Comparison of ENCODE assay signal across 8 mouse cellular contexts in genomic region chr1:134243948-134244914, GRCm38 (mm10). TPM values are rescaled to one million over a fixed set of nuclear protein-coding genes. Genes with fewer than 3 reads are reported as not detected.
A peak's percentile ranks its signal among the peaks of the same experiment; 100 is the strongest.
DNase-seq lines count a peak whose midpoint lies in the region; ATAC-seq and TF ChIP-seq lines count a peak whose summit lies in the region.

No protein-coding gene starts in this region.

- H3K36me3 ChIP-seq in heart, embryonic 11.5 days (ENCODE audit: control insufficient read depth, insufficient read depth, low read length) = no peaks in the 10 kb centered on the region
- no peaks in the 10 kb centered on the region for H3K36me3 ChIP-seq in kidney, embryonic 16.5 days (ENCODE audit: insufficient read depth, low read length)

- no peak for TF ChIP-seq POLR2A in embryonic fibroblast, embryonic 13.5 days (IDR thresholded peaks at IDR 0.05; ENCODE audit: low read depth, low read length)

- H3K4me3 ChIP-seq in embryonic fibroblast, embryonic 13.5 days (ENCODE audit: insufficient read depth, low read length) = no peak overlapping the region
- H3K4me3 ChIP-seq in heart, embryonic 11.5 days (ENCODE audit: low read depth, low read length) = no peak overlapping the region
- H3K4me3 ChIP-seq in kidney, embryonic 16.5 days (ENCODE audit: low read length) = peak overlapping the region; percentile 24; the same call in 1 of the 2 replicates

- ATAC-seq in CD4-positive, CD25-positive, alpha-beta regulatory T cell, adult 4 months = no peak
- ATAC-seq in heart, embryonic 11.5 days (replicated peaks; ENCODE audit: insufficient number of reproducible peaks, low FRiP score, low TSS enrichment) = peak; percentile 79
- ATAC-seq in kidney, embryonic 16.5 days (ENCODE audit: low FRiP score, low TSS enrichment) = peak; percentile 93
- ATAC-seq in monocyte, adult 5-6 weeks (replicated peaks; ENCODE audit: insufficient number of reproducible peaks, low FRiP score, low TSS enrichment, poor library complexity, severe bottlenecking) = peak; percentile 65

- peak; percentile 82 for TF ChIP-seq CTCF in embryonic fibroblast, embryonic 13.5 days (IDR thresholded peaks at IDR 0.05; ENCODE audit: borderline replicate concordance, insufficient read depth, low read length)

- 21% methylated on average over 35 of the region's 35 CpGs for WGBS in heart, embryonic 11.5 days (ENCODE audit: insufficient replicate concordance)
- WGBS in kidney, embryonic 16.5 days = 20% methylated on average over 35 of the region's 35 CpGs

- peaks cover 3% of the 10 kb centered on the region for H3K27me3 ChIP-seq in heart, embryonic 11.5 days (ENCODE audit: control insufficient read depth, insufficient read depth, low read length)
- H3K27me3 ChIP-seq in kidney, embryonic 16.5 days (ENCODE audit: insufficient read depth, low read length) = no peaks in the 10 kb centered on the region

- H3K9ac ChIP-seq in heart, embryonic 11.5 days (ENCODE audit: low read depth, low read length) = peak overlapping the region; percentile 54
- peak overlapping the region; percentile 53 for H3K9ac ChIP-seq in kidney, embryonic 16.5 days (replicated peaks; ENCODE audit: low read length)

- H3K4me1 ChIP-seq in embryonic fibroblast, embryonic 13.5 days (ENCODE audit: control insufficient read depth, insufficient read depth, low read length) = no peaks in the 10 kb centered on the region
- peaks cover 18% of the 10 kb centered on the region for H3K4me1 ChIP-seq in heart, embryonic 11.5 days (ENCODE audit: control insufficient read depth, insufficient read depth, low read length)
- peaks cover 12% of the 10 kb centered on the region for H3K4me1 ChIP-seq in kidney, embryonic 16.5 days (ENCODE audit: insufficient read depth, low read length)

- peak; percentile 64 for DNase-seq in CD4-positive, CD25-positive, alpha-beta regulatory T cell, adult 2 months (ENCODE audit: low read depth, low spot score)
- DNase-seq in liver = peak; percentile 85
- DNase-seq in spleen, postnatal 36 days (ENCODE audit: low spot score in 2 of 2) = peak; percentile 71 to 73

- no peaks in the 10 kb centered on the region for H3K9me3 ChIP-seq in heart, embryonic 11.5 days (replicated peaks; ENCODE audit: control insufficient read depth, low read length)
- H3K9me3 ChIP-seq in kidney, embryonic 16.5 days (ENCODE audit: low read length) = no peaks in the 10 kb centered on the region

- H3K27ac ChIP-seq in embryonic fibroblast, embryonic 13.5 days (ENCODE audit: insufficient read depth, low read length) = no peak overlapping the region
- H3K27ac ChIP-seq in heart, embryonic 11.5 days (ENCODE audit: low read depth, low read length) = no peak overlapping the region
- peak overlapping the region; percentile 48; the same call in 1 of the 2 replicates for H3K27ac ChIP-seq in kidney, embryonic 16.5 days (ENCODE audit: low read length)

- peak overlapping the region; percentile 45 for H3K4me2 ChIP-seq in heart, embryonic 11.5 days
- peak overlapping the region; percentile 56 for H3K4me2 ChIP-seq in kidney, embryonic 16.5 days (replicated peaks; ENCODE audit: low read depth, low read length)

RNA-seq across cellular contexts. Expression of gene Adora1, which starts 9.0 kb away (rescaled TPM):
- under 1 TPM in 1 of 2 experiments, not detected in 1; 0.26 TPM for polyA plus RNA-seq in CD4-positive, CD25-positive, alpha-beta regulatory T cell, adult 4 months (2017; shearing (Covaris generic))
- polyA plus RNA-seq in embryonic fibroblast, embryonic 13.5 days (2011; ENCODE audit: insufficient read length, low read depth, missing spikeins) = 0.20 and 0.79 TPM in 2 replicates
- 4.4 and 6.7 TPM in 2 replicates for polyA plus RNA-seq in heart, embryonic 11.5 days (2014; fragmentation: Nextera tagmentation; extraction: Ambion mirVana)
- polyA plus RNA-seq in kidney, embryonic 16.5 days (2015; fragmentation: Nextera tagmentation; extraction: Ambion mirVana) = 10.4 and 10.6 TPM in 2 replicates
- not detected in 3 replicates for total RNA-seq in monocyte, adult 5-6 weeks (2017)

RNA-seq across cellular contexts. Expression of gene Myog, which starts 45.6 kb away (rescaled TPM):
- polyA plus RNA-seq in CD4-positive, CD25-positive, alpha-beta regulatory T cell, adult 4 months (2017; shearing (Covaris generic)) = not detected
- polyA plus RNA-seq in embryonic fibroblast, embryonic 13.5 days (2011; ENCODE audit: insufficient read length, low read depth, missing spikeins) = not detected in 2 replicates
- 3.7 and 4.2 TPM in 2 replicates for polyA plus RNA-seq in heart, embryonic 11.5 days (2014; fragmentation: Nextera tagmentation; extraction: Ambion mirVana)
- polyA plus RNA-seq in kidney, embryonic 16.5 days (2015; fragmentation: Nextera tagmentation; extraction: Ambion mirVana) = 2.4 and 3.4 TPM in 2 replicates
- total RNA-seq in monocyte, adult 5-6 weeks (2017) = not detected in 3 replicates

RNA-seq across cellular contexts. Expression of gene Mybph, which starts 51.0 kb away (rescaled TPM):
- polyA plus RNA-seq in CD4-positive, CD25-positive, alpha-beta regulatory T cell, adult 4 months (2017; shearing (Covaris generic)) = not detected
- not detected in 2 replicates for polyA plus RNA-seq in embryonic fibroblast, embryonic 13.5 days (2011; ENCODE audit: insufficient read length, low read depth, missing spikeins)
- 1.0 and 1.2 TPM in 2 replicates for polyA plus RNA-seq in heart, embryonic 11.5 days (2014; fragmentation: Nextera tagmentation; extraction: Ambion mirVana)
- polyA plus RNA-seq in kidney, embryonic 16.5 days (2015; fragmentation: Nextera tagmentation; extraction: Ambion mirVana) = 1.6 and 1.7 TPM in 2 replicates
- total RNA-seq in monocyte, adult 5-6 weeks (2017) = not detected in 3 replicates
